ENCODE assay signal across 21 mouse cellular contexts in the genomic region with DNA sequence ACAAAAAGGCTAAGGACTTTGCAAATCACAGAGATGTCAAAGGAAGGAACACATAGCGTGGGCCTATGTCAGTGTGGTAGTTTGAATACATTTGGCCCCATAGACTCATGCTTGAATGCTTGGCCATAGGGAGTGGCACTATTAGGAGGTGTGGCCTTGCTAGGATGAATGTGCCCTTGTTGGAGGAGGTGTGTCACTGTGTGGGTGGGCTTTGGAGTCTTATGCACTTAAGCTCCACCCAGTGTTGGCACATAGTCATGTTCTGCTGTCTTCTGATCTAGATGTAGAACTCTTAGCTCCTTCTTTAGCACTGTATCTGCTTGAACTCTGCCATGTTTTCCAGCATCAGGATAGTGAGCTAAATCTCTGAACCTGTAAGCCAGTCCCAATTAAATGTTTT.
DNase-seq lines count a peak whose midpoint lies in the region; TF ChIP-seq lines count a peak whose summit lies in the region.
"Had no signal": no experiment of that assay in that cellular context is flagged by ENCODE, and none has a peak within 500 bp of the region (broad histone marks: within the 10 kb centered on the region; RNA-seq: fewer than 3 reads in every experiment).

No protein-coding gene starts in this region.

- TF ChIP-seq RAD21 in MEL (IDR thresholded peaks at IDR 0.05; ENCODE audit: low read depth, low read length), result no peak

- intact Hi-C loops in heart, postnatal 25 days (cut with DNase I), result no loop called here

- no peak for TF ChIP-seq EP300 in MEL (IDR thresholded peaks at IDR 0.05; ENCODE audit: low read depth in 1 of 2, low read length in 2 of 2)

- H3K79me2 ChIP-seq in MEL (ENCODE audit: control insufficient read depth, insufficient read depth, low read length, poor library complexity), result no peaks in the 10 kb centered on the region

- peak; percentile 70 for DNase-seq in heart, adult 11 months
- DNase-seq in heart, postnatal 25 days (ENCODE audit: low spot score), result no peak
- DNase-seq in MEL (ENCODE audit: low read depth, low spot score) (peak; percentile 55), ZHBTc4 (ENCODE audit: low read depth, low spot score) (peak; percentile 51)
- DNase-seq in limb, embryonic 10.5 days (ENCODE audit: low spot score), result no peak
- DNase-seq in thymus, postnatal 0 days (ENCODE audit: low spot score), result no peak
- DNase-seq in embryo, embryonic 11 days, result no peak
- DNase-seq: adrenal gland, adult 8-10 months; adrenal gland, postnatal 14 days; adrenal gland, postnatal 36 days; cerebellum, adult 11-12 months; cerebellum, adult 2 months; cerebellum, adult 9-10 months; cerebellum, postnatal 10 days; cerebellum, postnatal 25 days had no signal

- WGBS in limb, embryonic 10.5 days, result 94% methylated on average over 1 of the region's 1 CpGs

- TF ChIP-seq POLR2A in MEL (IDR thresholded peaks at IDR 0.05; ENCODE audit: control insufficient read depth in 1 of 2, insufficient read depth in 1 of 2, low read depth in 1 of 2, low read length in 2 of 2, poor library complexity in 1 of 2), result no peak

- peaks cover 14 to 25% of the 10 kb centered on the region in 2 experiments for H3K4me1 ChIP-seq in MEL (ENCODE audit: control insufficient read depth in 1 of 2, insufficient read depth in 2 of 2, low read length in 2 of 2)
- H3K4me1 ChIP-seq in limb, embryonic 10.5 days, result peaks cover 8% of the 10 kb centered on the region
- H3K4me1 ChIP-seq: embryonic facial prominence, embryonic 15.5 days; forebrain, embryonic 12.5 days had no signal

- no peak overlapping the region for H3K27ac ChIP-seq in MEL (ENCODE audit: control insufficient read depth, low read depth, low read length)
- H3K27ac ChIP-seq in limb, embryonic 10.5 days, result no peak overlapping the region
- H3K27ac ChIP-seq: embryonic facial prominence, embryonic 13.5 days; embryonic facial prominence, embryonic 15.5 days; forebrain, embryonic 10.5 days; forebrain, embryonic 12.5 days had no signal

- H3K36me3 ChIP-seq in MEL (ENCODE audit: control insufficient read depth in 1 of 2, insufficient read depth in 2 of 2, low read length in 2 of 2), result peaks cover 0 to 15% of the 10 kb centered on the region in 2 experiments; a peak in 2 of 4 replicates
- H3K36me3 ChIP-seq in limb, embryonic 10.5 days, result no peaks in the 10 kb centered on the region
- H3K36me3 ChIP-seq: embryonic facial prominence, embryonic 13.5 days; embryonic facial prominence, embryonic 15.5 days; forebrain, embryonic 10.5 days; forebrain, embryonic 12.5 days had no signal

- no peak overlapping the region for H3K4me3 ChIP-seq in MEL (ENCODE audit: control insufficient read depth in 1 of 2, insufficient read depth in 1 of 2, low read depth in 2 of 2, low read length in 2 of 2)
- no peak overlapping the region for H3K4me3 ChIP-seq in limb, embryonic 10.5 days
- H3K4me3 ChIP-seq: embryonic facial prominence, embryonic 13.5 days; embryonic facial prominence, embryonic 15.5 days; erythroblast, embryonic 14.5 days; forebrain, embryonic 10.5 days; forebrain, embryonic 12.5 days had no signal

- H3K27me3 ChIP-seq in MEL (ENCODE audit: control insufficient read depth in 1 of 2, insufficient read depth in 2 of 2, low read length in 2 of 2), result no peaks in the 10 kb centered on the region
- peaks cover 16% of the 10 kb centered on the region for H3K27me3 ChIP-seq in limb, embryonic 10.5 days (ENCODE audit: low read depth, poor library complexity, severe bottlenecking)
- H3K27me3 ChIP-seq: CH12.LX; embryonic facial prominence, embryonic 15.5 days; forebrain, embryonic 12.5 days had no signal

- H3K9ac ChIP-seq in MEL (ENCODE audit: control insufficient read depth, low read depth, low read length, poor library complexity, severe bottlenecking), result no peak overlapping the region
- H3K9ac ChIP-seq: embryonic facial prominence, embryonic 13.5 days; embryonic facial prominence, embryonic 15.5 days; forebrain, embryonic 12.5 days had no signal

- TF ChIP-seq CTCF in MEL (IDR thresholded peaks at IDR 0.05 in 2 of 3, conservative IDR thresholded peaks at IDR 0.05 in 1 of 3; ENCODE audit: control insufficient read depth in 1 of 3, insufficient read depth in 1 of 3, low read depth in 2 of 3, low read length in 3 of 3, poor library complexity in 1 of 3, severe bottlenecking in 1 of 3), result no peak

- H3K9me3 ChIP-seq in MEL (replicated peaks; ENCODE audit: insufficient read depth, low read length), result no peaks in the 10 kb centered on the region
- no peaks in the 10 kb centered on the region for H3K9me3 ChIP-seq in limb, embryonic 10.5 days (replicated peaks)
- H3K9me3 ChIP-seq: embryonic facial prominence, embryonic 13.5 days; embryonic facial prominence, embryonic 15.5 days; forebrain, embryonic 10.5 days; forebrain, embryonic 12.5 days had no signal

TF ChIP-seq in MEL, 35 proteins besides CTCF, POLR2A, EP300 and RAD21:
- TF ChIP-seq NELFE (IDR thresholded peaks at IDR 0.05; ENCODE audit: low read depth, low read length) (no peak), ZMIZ1 (IDR thresholded peaks at IDR 0.05; ENCODE audit: low read depth, low read length) (no peak), CHD2 (IDR thresholded peaks at IDR 0.05; ENCODE audit: low read length) (no peak), POLR2AphosphoS5 (IDR thresholded peaks at IDR 0.05; ENCODE audit: borderline replicate concordance, low read depth, low read length) (no peak), MEF2A (IDR thresholded peaks at IDR 0.05; ENCODE audit: extremely low read depth, insufficient replicate concordance, low read depth, low read length, poor library complexity, severe bottlenecking) (no peak), GATA1 (IDR thresholded peaks at IDR 0.05; ENCODE audit: low read depth, low read length) (no peak), UBTF (IDR thresholded peaks at IDR 0.05; ENCODE audit: borderline replicate concordance, insufficient read depth, low read depth, low read length) (no peak), MXI1 (IDR thresholded peaks at IDR 0.05; ENCODE audit: low read depth, low read length) (no peak), MYB (IDR thresholded peaks at IDR 0.05; ENCODE audit: low read depth, low read length) (no peak), HCFC1 (IDR thresholded peaks at IDR 0.05; ENCODE audit: low read depth, low read length) (no peak), RCOR1 (IDR thresholded peaks at IDR 0.05; ENCODE audit: low read depth, low read length) (no peak), TBP (IDR thresholded peaks at IDR 0.05; ENCODE audit: low read depth, low read length) (no peak), ETS1 (IDR thresholded peaks at IDR 0.05; ENCODE audit: low read depth, low read length) (no peak), JUND (IDR thresholded peaks at IDR 0.05; ENCODE audit: low read depth, low read length) (no peak), MAX (IDR thresholded peaks at IDR 0.05; ENCODE audit: low read length) (no peak), MYC (IDR thresholded peaks at IDR 0.05; ENCODE audit: low read depth, low read length) (no peak), TAL1 (IDR thresholded peaks at IDR 0.05; ENCODE audit: low read length) (no peak), NRF1 (IDR thresholded peaks at IDR 0.05; ENCODE audit: insufficient read depth, low read depth, low read length, poor library complexity, severe bottlenecking) (no peak)

Comparison
In these comparisons a context has a peak if more than half of its experiments do, and no peak if none do; other contexts are left out.
1. DNase-seq: peak in heart, adult 11 months (single experiment), MEL (single experiment) and ZHBTc4 (single experiment); none in heart, postnatal 25 days (single experiment), limb, embryonic 10.5 days (single experiment), thymus, postnatal 0 days (single experiment) and embryo, embryonic 11 days (single experiment).